Mouse (Mus musculus) liver, embryonic 14.5 days (tissue): ENCODE results near the gene N4bp2l1. TPM values are rescaled to one million over a fixed set of nuclear protein-coding genes. Genes with fewer than 3 reads are reported as not detected.

Experiments
- ATAC-seq: fragments of 200-750 bp; cut with Nextera tagmentation; 2 replicates; pipeline ENCODE4 v1.8.0; 2017; ENCODE audit warnings: moderate number of reproducible peaks, mild to moderate bottlenecking, moderate library complexity; ENCODE audit not compliant: insufficient read depth
- DNase-seq, 3 experiments: peaks; one replicate each; pipeline ENCODE4 v3.0.0-alpha.2; 2012 to 2013; ENCODE audit warnings: low read depth in 3 of 3, low spot score in 3 of 3
- H3K27ac ChIP-seq: fragments of 300-500 bp; sonication (generic); 2 replicates; pipeline ENCODE4 v1.5.1; 2014; ENCODE audit warnings: moderate library complexity, mild to moderate bottlenecking, control low read depth, inconsistent platforms
- H3K27me3 ChIP-seq: fragments of 300-500 bp; sonication (generic); 2 replicates; pipeline ENCODE4 v1.6.1; 2014; ENCODE audit warnings: mild to moderate bottlenecking, low read length, moderate library complexity; ENCODE audit not compliant: control insufficient read depth, insufficient read depth
- H3K36me3 ChIP-seq: fragments of 300-500 bp; sonication (generic); replicated peaks from 2 replicates; pipeline ENCODE4 v1.6.1; 2014; ENCODE audit warnings: low read depth; ENCODE audit not compliant: control insufficient read depth, insufficient read depth
- H3K4me1 ChIP-seq, 2 experiments: fragments of 200-500 bp in 1 of 2; fragments of 300-500 bp in 1 of 2; sonication (generic) in 1 of 2; replicated peaks; 2 replicates each; pipeline ENCODE4 v1.6.1; 2012 to 2014; ENCODE audit warnings: antibody characterized with exemption in 1 of 2, inconsistent platforms in 1 of 2, low read length in 1 of 2; ENCODE audit not compliant: control insufficient read depth in 2 of 2, insufficient read depth in 2 of 2
- H3K4me2 ChIP-seq: fragments of 300-500 bp; sonication (generic); 2 replicates; pipeline ENCODE4 v1.6.1; 2014; ENCODE audit warnings: low read depth, mild to moderate bottlenecking, control low read depth, moderate library complexity
- H3K4me3 ChIP-seq, 2 experiments: fragments of 200-500 bp in 1 of 2; fragments of 300-500 bp in 1 of 2; sonication (generic) in 1 of 2; 2 replicates each; pipeline ENCODE4 v1.5.1; 2012 to 2014; ENCODE audit warnings: low read depth in 2 of 2, low read length in 2 of 2, mild to moderate bottlenecking in 2 of 2, control low read depth in 1 of 2, inconsistent platforms in 1 of 2, moderate library complexity in 1 of 2; ENCODE audit not compliant: insufficient read depth in 1 of 2
- H3K9ac ChIP-seq: fragments of 300-500 bp; sonication (generic); replicated peaks from 2 replicates; pipeline ENCODE4 v1.6.1; 2014; ENCODE audit warnings: mild to moderate bottlenecking, control low read depth, moderate library complexity
- H3K9me3 ChIP-seq: fragments of 300-500 bp; sonication (generic); 2 replicates; pipeline ENCODE4 v1.6.1; 2016; ENCODE audit warnings: low read length, mixed read lengths; ENCODE audit not compliant: control insufficient read depth
- CTCF ChIP-seq: IDR thresholded peaks from 2 replicates; pipeline ENCODE4 v1.5.1; 2016; ENCODE audit warnings: antibody characterized with exemption, low read depth, control low read depth
- EP300 ChIP-seq: IDR thresholded peaks from 2 replicates; pipeline ENCODE4 v1.6.1; 2016; ENCODE audit warnings: antibody characterized with exemption, low read depth
- WGBS: fragments of 180-500 bp; shearing (Covaris S2); extraction: QIAGEN DNeasy Blood & Tissue Kit; methylation state at CpG from one replicate; pipeline ENCODE4 v1.1.7; 2014; ENCODE audit not compliant: insufficient replicate concordance; 5-methylcytosine and 5-hydroxymethylcytosine counted together
- polyA plus RNA-seq, 2 experiments: library from polyadenylated mRNA; depleted of rRNA in 1 of 2; stranded (reverse) in 1 of 2; unstranded in 1 of 2; fragments of >200 nt; fragmentation: Nextera tagmentation in 1 of 2; extraction: Ambion mirVana in 1 of 2; gene quantifications; 2 replicates each; pipeline versions ENCODE4 v1.2.1 to v1.2.3; 2012 to 2014

The N4bp2l1 gene
- polyA plus RNA-seq, 2 experiments, result 8.3 to 8.4 TPM

GRCm38 (mm10) chr5:150599301-150600294 lies 2.6 kb upstream of the N4bp2l1 start:
- H3K9me3 ChIP-seq, result no peaks in the 10 kb centered on the region
- H3K4me1 ChIP-seq, result peaks cover 10 to 21% of the 10 kb centered on the region in 2 experiments; a peak in 3 of 4 replicates
- H3K36me3 ChIP-seq, result no peaks in the 10 kb centered on the region
- DNase-seq (no peak), ATAC-seq (no peak; the same call in 1 of the 2 replicates)
- H3K9ac ChIP-seq, result no peak overlapping the region
- WGBS, result 61% methylated on average over 13 of the region's 13 CpGs
- H3K27ac ChIP-seq, result no peak overlapping the region
- H3K27me3 ChIP-seq, result no peaks in the 10 kb centered on the region
- H3K4me3 ChIP-seq, result peak overlapping the region; percentile 10 to 22; a peak in 3 of 4 replicates
- peak overlapping the region; percentile 42 for H3K4me2 ChIP-seq
- TF ChIP-seq CTCF (no peak), EP300 (no peak)

- Histone ChIP-seq H3K4me3 (no peak overlapping the region), H3K27me3 (no peaks in the 10 kb centered on the region), H3K9ac (no peak overlapping the region; the same call in 1 of the 2 replicates), H3K9me3 (no peaks in the 10 kb centered on the region), H3K27ac (no peak overlapping the region), H3K4me1 (peaks cover 10 to 22% of the 10 kb centered on the region in 2 experiments; a peak in 3 of 4 replicates), H3K4me2 (peak overlapping the region; percentile 42), H3K36me3 (no peaks in the 10 kb centered on the region)
- 30% methylated on average over 21 of the region's 21 CpGs for WGBS
- ATAC-seq, result no peak; the same call in 1 of the 2 replicates
- no peak for DNase-seq
- TF ChIP-seq EP300, result no peak
- TF ChIP-seq CTCF, result no peak
Measured at GRCm38 (mm10) chr5:150598202-150599119, 1.5 kb upstream of the N4bp2l1 start.

GRCm38 (mm10) chr5:150595366-150596016 lies 1.5 kb downstream of the N4bp2l1 start:
- 21% methylated on average over 11 of the region's 11 CpGs for WGBS
- peak overlapping the region; percentile 94 for H3K4me2 ChIP-seq
- DNase-seq (no peak), ATAC-seq (no peak)
- H3K9me3 ChIP-seq, result no peaks in the 10 kb centered on the region
- H3K36me3 ChIP-seq, result no peaks in the 10 kb centered on the region; the same call in 1 of the 2 replicates
- no peak overlapping the region for H3K9ac ChIP-seq
- no peak overlapping the region for H3K27ac ChIP-seq
- peaks cover 10 to 29% of the 10 kb centered on the region in 2 experiments; a peak in 3 of 4 replicates for H3K4me1 ChIP-seq
- TF ChIP-seq CTCF (no peak), EP300 (no peak)
- no peaks in the 10 kb centered on the region for H3K27me3 ChIP-seq
- no peak overlapping the region; a peak in 1 of 4 replicates for H3K4me3 ChIP-seq

GRCm38 (mm10) chr5:150594649-150595339 lies 2.2 kb downstream of the N4bp2l1 start:
- Histone ChIP-seq H3K9me3 (no peaks in the 10 kb centered on the region), H3K4me3 (peak overlapping the region; percentile 84), H3K27ac (no peak overlapping the region), H3K27me3 (no peaks in the 10 kb centered on the region), H3K9ac (peak overlapping the region; percentile 80), H3K4me1 (peaks cover 10 to 32% of the 10 kb centered on the region in 2 experiments; a peak in 3 of 4 replicates), H3K36me3 (no peaks in the 10 kb centered on the region; the same call in 1 of the 2 replicates), H3K4me2 (peak overlapping the region; percentile 94)
- DNase-seq (no peak), ATAC-seq (no peak)
- 14% methylated on average over 16 of the region's 17 CpGs for WGBS
- TF ChIP-seq EP300 (no peak), CTCF (no peak)
